Mouse (Mus musculus) liver, adult 2 months (tissue): ENCODE data around the gene AI661453. TPM values are rescaled to one million over a fixed set of nuclear protein-coding genes. Genes with fewer than 3 reads are reported as not detected.

Experiments used
- DNase-seq: peaks from one replicate; pipeline ENCODE4 v3.0.0-alpha.2; 2011; ENCODE audit warnings: low read depth, low spot score; ENCODE audit errors: extremely low read depth
- H3K27ac ChIP-seq: fragments of 200-500 bp; replicated peaks from 2 replicates; pipeline ENCODE4 v1.5.1; 2012; ENCODE audit warnings: low read depth, mild to moderate bottlenecking, control low read depth, inconsistent platforms, low read length; ENCODE audit not compliant: insufficient read depth
- H3K27me3 ChIP-seq: fragments of 200-500 bp; 2 replicates; pipeline ENCODE4 v1.6.1; 2012; ENCODE audit warnings: mild to moderate bottlenecking, moderate library complexity, low read length, inconsistent platforms; ENCODE audit not compliant: control insufficient read depth, insufficient read depth
- H3K36me3 ChIP-seq: fragments of 200-500 bp; 2 replicates; pipeline ENCODE4 v1.6.1; 2012; ENCODE audit warnings: low read length, inconsistent platforms; ENCODE audit not compliant: control insufficient read depth, insufficient read depth
- H3K4me1 ChIP-seq: fragments of 200-500 bp; 2 replicates; pipeline ENCODE4 v1.6.1; 2011; ENCODE audit warnings: low read length; ENCODE audit not compliant: control insufficient read depth, insufficient read depth
- H3K4me3 ChIP-seq: fragments of 200-500 bp; 2 replicates; pipeline ENCODE4 v1.5.1; 2011; ENCODE audit warnings: low read depth, mild to moderate bottlenecking, control low read depth, low read length, moderate library complexity; ENCODE audit not compliant: insufficient read depth
- H3K79me2 ChIP-seq: fragments of 200-500 bp; 2 replicates; pipeline ENCODE4 v1.6.1; 2012; ENCODE audit warnings: inconsistent platforms, mild to moderate bottlenecking, low read length, moderate library complexity; ENCODE audit not compliant: control insufficient read depth, insufficient read depth
- H3K9ac ChIP-seq: fragments of 200-500 bp; 2 replicates; pipeline ENCODE4 v1.6.1; 2012; ENCODE audit warnings: low read depth, mild to moderate bottlenecking, control low read depth, inconsistent platforms, low read length
- CTCF ChIP-seq: fragments of 200-500 bp; IDR thresholded peaks from 2 replicates; pipeline ENCODE4 v1.5.1; 2011; ENCODE audit warnings: low read depth, low read length, control low read depth
- POLR2A ChIP-seq: fragments of 200-500 bp; IDR thresholded peaks from 2 replicates; pipeline ENCODE4 v1.6.1; 2011; ENCODE audit warnings: low read length, control low read depth; ENCODE audit not compliant: insufficient read depth; ENCODE audit errors: extremely low read depth
- WGBS: fragments of 180-500 bp; shearing (Covaris S2); methylation state at CpG from one replicate; pipeline ENCODE4 v1.1.7; 2018; 5-methylcytosine and 5-hydroxymethylcytosine counted together
- polyA plus RNA-seq: library from polyadenylated mRNA; depleted of rRNA; stranded (reverse); fragments of >200 nt; gene quantifications from 2 replicates; pipeline ENCODE4 v1.2.3, GENCODE M21; 2012; rRNA removed
- total RNA-seq: library from RNA; depleted of rRNA; stranded (reverse); fragments of >200 nt; gene quantifications from 2 replicates; pipeline ENCODE4 v1.2.3, GENCODE M21; 2014; rRNA removed

AI661453 gene
- total and polyA plus RNA-seq, 2 experiments = 2.4 to 5.7 TPM

GRCm38 (mm10) chr17:47515180-47515844 is 78.9 kb downstream of the AI661453 start:
- Histone ChIP-seq H3K4me1 (peaks cover 5% of the 10 kb centered on the region), H3K9ac (no peak overlapping the region), H3K27ac (no peak overlapping the region), H3K4me3 (no peak overlapping the region), H3K79me2 (peaks cover 13% of the 10 kb centered on the region; the same call in 1 of the 2 replicates), H3K27me3 (no peaks in the 10 kb centered on the region), H3K36me3 (no peaks in the 10 kb centered on the region)
- TF ChIP-seq CTCF (no peak), POLR2A (no peak)
- 77% methylated on average over 7 of the region's 7 CpGs for WGBS
- DNase-seq = no peak

- peaks cover 2% of the 10 kb centered on the region; the same call in 1 of the 2 replicates for H3K4me1 ChIP-seq
- TF ChIP-seq POLR2A (no peak), CTCF (no peak)
- 99% methylated on average over 3 of the region's 3 CpGs for WGBS
These were observed 79.8 kb downstream of the AI661453 start for GRCm38 (mm10) chr17:47516232-47516631.

GRCm38 (mm10) chr17:47518205-47518604 is 81.8 kb downstream of the AI661453 start:
- Histone ChIP-seq H3K27ac (no peak overlapping the region), H3K4me1 (peaks cover 6% of the 10 kb centered on the region; the same call in 1 of the 2 replicates), H3K36me3 (no peaks in the 10 kb centered on the region), H3K79me2 (peaks cover 9% of the 10 kb centered on the region; the same call in 1 of the 2 replicates), H3K27me3 (no peaks in the 10 kb centered on the region), H3K9ac (no peak overlapping the region), H3K4me3 (no peak overlapping the region)
- TF ChIP-seq POLR2A = no peak
- TF ChIP-seq CTCF = no peak
- 68% methylated on average over 8 of the region's 8 CpGs for whole genome bisulfite sequencing
- DNase-seq = no peak

More at GRCm38 (mm10) chr17:47516232-47516631, 79.8 kb downstream of the AI661453 start:
- Histone ChIP-seq H3K36me3 (no peaks in the 10 kb centered on the region), H3K79me2 (peaks cover 13% of the 10 kb centered on the region; the same call in 1 of the 2 replicates), H3K27ac (no peak overlapping the region), H3K4me3 (no peak overlapping the region), H3K9ac (no peak overlapping the region), H3K27me3 (no peaks in the 10 kb centered on the region)
- no peak for DNase-seq

Other genes starting within 250 kb of the AI661453 start
- gene Mrps10, start 67.7 kb upstream of the AI661453 start, total RNA-seq = 33.7 and 38.5 TPM in 2 replicates
- gene Mrps10, start 67.7 kb upstream of the AI661453 start, polyA plus RNA-seq = 33.9 and 35.3 TPM in 2 replicates
- 0.54 TPM in 1 of 2 replicates, not detected in the other for gene Guca1b, start 51.2 kb upstream of the AI661453 start, total RNA-seq
- 0.65 and 0.71 TPM in 2 replicates for gene Guca1b, start 51.2 kb upstream of the AI661453 start, polyA plus RNA-seq
- gene Guca1a, start 36.0 kb upstream of the AI661453 start, total RNA-seq = 0.55 and 2.3 TPM in 2 replicates
- 2.7 and 2.8 TPM in 2 replicates for gene Guca1a, start 36.0 kb upstream of the AI661453 start, polyA plus RNA-seq
- gene 1700001C19Rik, start 761 bp downstream of the AI661453 start, total RNA-seq = 12.2 and 16.2 TPM in 2 replicates
- gene 1700001C19Rik, start 761 bp downstream of the AI661453 start, polyA plus RNA-seq = 11.7 and 12.2 TPM in 2 replicates
- 8.2 and 8.7 TPM in 2 replicates for gene Taf8, start 65.7 kb downstream of the AI661453 start, total RNA-seq
- gene Taf8, start 65.7 kb downstream of the AI661453 start, polyA plus RNA-seq = 7.8 and 9.6 TPM in 2 replicates
- gene Ccnd3, start 68.4 kb downstream of the AI661453 start, total RNA-seq = 16.8 and 23.4 TPM in 2 replicates
- gene Ccnd3, start 68.4 kb downstream of the AI661453 start, polyA plus RNA-seq = 39.1 and 41.8 TPM in 2 replicates
- gene Bysl, start 174.9 kb downstream of the AI661453 start, total RNA-seq = 2.5 and 3.4 TPM in 2 replicates
- 6.7 and 8.1 TPM in 2 replicates for gene Bysl, start 174.9 kb downstream of the AI661453 start, polyA plus RNA-seq
- 14.4 and 15.0 TPM in 2 replicates for gene Med20, start 175.0 kb downstream of the AI661453 start, total RNA-seq
- 15.0 and 19.4 TPM in 2 replicates for gene Med20, start 175.0 kb downstream of the AI661453 start, polyA plus RNA-seq
- 1.2 and 1.9 TPM in 2 replicates for gene Gm20517, start 175.0 kb downstream of the AI661453 start, total RNA-seq
- gene Gm20517, start 175.0 kb downstream of the AI661453 start, polyA plus RNA-seq = 0.14 and 0.31 TPM in 2 replicates
- gene Usp49, start 194.1 kb downstream of the AI661453 start, total RNA-seq = 1.2 and 2.1 TPM in 2 replicates
- 2.2 TPM in 2 replicates for gene Usp49, start 194.1 kb downstream of the AI661453 start, polyA plus RNA-seq